Comparison of ENCODE assay signal across 9 mouse cellular contexts in the genomic region with DNA sequence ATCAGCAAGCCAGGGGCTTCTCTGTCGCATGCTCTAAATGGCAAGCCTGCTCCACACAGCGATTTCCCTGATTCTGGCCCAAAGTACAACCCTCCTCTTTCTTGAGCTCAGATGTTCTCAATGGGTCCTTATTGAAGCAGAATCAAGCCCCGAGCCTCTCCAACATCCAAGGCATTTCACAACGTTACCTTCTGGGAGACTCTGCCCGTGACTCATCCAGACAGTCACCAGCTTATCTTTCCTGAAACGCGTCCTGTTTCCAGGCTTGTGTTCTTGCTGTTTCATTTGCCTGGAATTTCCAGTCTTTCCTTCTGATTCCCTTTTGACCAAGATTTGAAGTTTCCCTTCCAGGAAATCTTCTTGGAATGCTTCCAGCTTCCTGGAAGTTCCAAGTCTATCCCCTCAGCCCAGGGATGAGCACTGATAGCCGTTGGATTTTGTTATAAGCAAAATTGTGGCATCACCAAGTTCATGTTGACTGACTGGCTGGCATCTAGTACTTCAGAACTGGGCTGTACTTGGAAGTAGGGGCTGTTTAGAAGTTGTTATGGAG. TPM values are rescaled to one million over a fixed set of nuclear protein-coding genes. Genes with fewer than 3 reads are reported as not detected.
DNase-seq lines count a peak whose midpoint lies in the region; ATAC-seq lines count a peak whose summit lies in the region.
"Had no signal": no experiment of that assay in that cellular context is flagged by ENCODE, and none has a peak within 500 bp of the region (broad histone marks: within the 10 kb centered on the region; RNA-seq: fewer than 3 reads in every experiment).

No protein-coding gene starts in this region.

- H3K36me3 ChIP-seq in heart, embryonic 11.5 days (ENCODE audit: control insufficient read depth, insufficient read depth, low read length) = no peaks in the 10 kb centered on the region
- no peaks in the 10 kb centered on the region for H3K36me3 ChIP-seq in stomach, embryonic 14.5 days (ENCODE audit: control insufficient read depth, insufficient read depth, low read length)

- WGBS in heart, embryonic 11.5 days (ENCODE audit: insufficient replicate concordance) = 12% methylated on average over 8 of the region's 8 CpGs
- 35% methylated on average over 8 of the region's 8 CpGs for WGBS in stomach, embryonic 14.5 days

- no peaks in the 10 kb centered on the region for H3K9me3 ChIP-seq in heart, embryonic 11.5 days (replicated peaks; ENCODE audit: control insufficient read depth, low read length)
- H3K9me3 ChIP-seq in stomach, embryonic 14.5 days (ENCODE audit: control insufficient read depth, low read depth, low read length) = no peaks in the 10 kb centered on the region

- H3K4me1 ChIP-seq in heart, embryonic 11.5 days (ENCODE audit: control insufficient read depth, insufficient read depth, low read length) = peaks cover 67% of the 10 kb centered on the region
- H3K4me1 ChIP-seq in stomach, embryonic 14.5 days (ENCODE audit: control insufficient read depth, insufficient read depth, low read length) = peaks cover 9% of the 10 kb centered on the region; the same call in 1 of the 2 replicates

- H3K4me3 ChIP-seq in heart, embryonic 11.5 days (ENCODE audit: low read depth, low read length) = peak overlapping the region; percentile 31; the same call in 1 of the 2 replicates
- H3K4me3 ChIP-seq in stomach, embryonic 14.5 days (ENCODE audit: low read depth, low read length) = peak overlapping the region; percentile 34; the same call in 1 of the 2 replicates

- DNase-seq in heart, adult 11 months = peak; percentile 94
- DNase-seq in heart, postnatal 14 days = no peak
- DNase-seq in adrenal gland, postnatal 10 days = peak; percentile 62
- peak; percentile 59 for DNase-seq in liver
- DNase-seq in right cerebral cortex, adult 18-20 months = no peak
- DNase-seq in layer of hippocampus, adult 8-10 months (ENCODE audit: low spot score in 2 of 2) = no peak

- peak overlapping the region; percentile 68 for H3K4me2 ChIP-seq in heart, embryonic 11.5 days
- H3K4me2 ChIP-seq in stomach, embryonic 14.5 days (replicated peaks; ENCODE audit: low read depth, low read length) = peak overlapping the region; percentile 65

- H3K9ac ChIP-seq in heart, embryonic 11.5 days (ENCODE audit: low read depth, low read length) = peak overlapping the region; percentile 62
- H3K9ac ChIP-seq in stomach, embryonic 14.5 days (replicated peaks; ENCODE audit: low read depth, low read length) = no peak overlapping the region

- no peaks in the 10 kb centered on the region for H3K27me3 ChIP-seq in heart, embryonic 11.5 days (ENCODE audit: control insufficient read depth, insufficient read depth, low read length)
- no peaks in the 10 kb centered on the region for H3K27me3 ChIP-seq in stomach, embryonic 14.5 days (ENCODE audit: control insufficient read depth, insufficient read depth, low read length)
- H3K27me3 ChIP-seq: CH12.LX had no signal

- ATAC-seq in heart, embryonic 11.5 days (replicated peaks; ENCODE audit: insufficient number of reproducible peaks, low FRiP score, low TSS enrichment) = no peak
- no peak for ATAC-seq in stomach, embryonic 14.5 days (ENCODE audit: insufficient number of reproducible peaks, insufficient read depth, low FRiP score, low read depth)

- peak overlapping the region; percentile 93 for H3K27ac ChIP-seq in heart, embryonic 11.5 days (ENCODE audit: low read depth, low read length)
- H3K27ac ChIP-seq in stomach, embryonic 14.5 days (ENCODE audit: low read length) = no peak overlapping the region; the same call in 1 of the 2 replicates

- intact Hi-C loops in heart, postnatal 14 days (cut with DNase I) = no loop called here

RNA-seq across cellular contexts. Expression of a gene that starts 28.7 kb away (rescaled TPM):
- 10 to 100 TPM; 13.6 to 15.5 TPM for total RNA-seq in heart, postnatal 14 days (2021)
- 10 to 100 TPM; 15.0 to 16.9 TPM for total RNA-seq in adrenal gland, postnatal 10 days (2021)
- 30.5 and 31.6 TPM in 2 replicates for polyA plus RNA-seq in heart, embryonic 11.5 days (2014; fragmentation: Nextera tagmentation; extraction: Ambion mirVana)
- polyA plus RNA-seq in stomach, embryonic 14.5 days (2014; fragmentation: Nextera tagmentation; extraction: Ambion mirVana) = 7.5 and 9.7 TPM in 2 replicates
- 1 to 10 TPM; 1.7 to 2.5 (median 2.0) TPM for total RNA-seq in layer of hippocampus, adult 8-10 months (2022)
- total RNA-seq: CH12.LX had no signal

Comparison
In these comparisons a context has a peak if more than half of its experiments do, and no peak if none do; other contexts are left out.
1. DNase-seq: peak in heart, adult 11 months (single experiment), adrenal gland, postnatal 10 days (single experiment) and liver (single experiment); none in heart, postnatal 14 days (0 of 2), right cerebral cortex, adult 18-20 months (single experiment) and layer of hippocampus, adult 8-10 months (0 of 2).
2. RNA of a gene that starts 28.7 kb away (total RNA-seq): 15.0 to 16.9 TPM in adrenal gland, postnatal 10 days and 13.6 to 15.5 TPM in heart, postnatal 14 days; 1.7 to 2.5 TPM in layer of hippocampus, adult 8-10 months; every median in the first group is over 4 times any median in the second.